In genomic region chr2:142813033-142813432, GRCm38 (mm10) we compare ENCODE assay signal across 8 mouse cellular contexts.
DNase-seq lines count a peak whose midpoint lies in the region; ATAC-seq lines count a peak whose summit lies in the region.

No protein-coding gene starts in this region.

- peak; percentile 7 for DNase-seq in liver
- peak; percentile 81 for DNase-seq in cerebellum, adult 9-10 months
- peak; percentile 23 to 75 for DNase-seq in frontal cortex, postnatal 36 days (ENCODE audit: low spot score in 2 of 2)
- DNase-seq in kidney, adult 9 months, result peak; percentile 70
- DNase-seq in neural tube, embryonic 11.5 days (ENCODE audit: low spot score), result peak; percentile 50
- DNase-seq in urinary bladder, postnatal 4 days (ENCODE audit: low spot score in 2 of 2), result no peak

- H3K4me2 ChIP-seq in liver, embryonic 12.5 days, result no peak overlapping the region
- H3K4me2 ChIP-seq in limb, embryonic 12.5 days, result no peak overlapping the region
- no peak overlapping the region for H3K4me2 ChIP-seq in neural tube, embryonic 11.5 days (ENCODE audit: low read depth)

- no peak overlapping the region for H3K9ac ChIP-seq in liver, embryonic 12.5 days
- H3K9ac ChIP-seq in limb, embryonic 12.5 days (replicated peaks), result no peak overlapping the region
- no peak overlapping the region for H3K9ac ChIP-seq in neural tube, embryonic 11.5 days (ENCODE audit: low read length)

- 20% methylated on average over 2 of the region's 2 CpGs for WGBS in liver, embryonic 12.5 days (ENCODE audit: insufficient replicate concordance)
- WGBS in limb, embryonic 12.5 days, result 50% methylated on average over 2 of the region's 2 CpGs
- WGBS in neural tube, embryonic 11.5 days, result 50% methylated on average over 2 of the region's 2 CpGs

- H3K27me3 ChIP-seq in liver, embryonic 12.5 days (replicated peaks), result no peaks in the 10 kb centered on the region
- no peaks in the 10 kb centered on the region for H3K27me3 ChIP-seq in limb, embryonic 12.5 days
- no peaks in the 10 kb centered on the region for H3K27me3 ChIP-seq in neural tube, embryonic 11.5 days (ENCODE audit: control insufficient read depth, insufficient read depth, low read length)

- no peak overlapping the region for H3K4me3 ChIP-seq in liver, embryonic 12.5 days
- H3K4me3 ChIP-seq in limb, embryonic 12.5 days (replicated peaks), result no peak overlapping the region
- no peak overlapping the region for H3K4me3 ChIP-seq in neural tube, embryonic 11.5 days (ENCODE audit: low read depth, low read length)

- no peak overlapping the region for H3K27ac ChIP-seq in liver, embryonic 12.5 days
- no peak overlapping the region for H3K27ac ChIP-seq in limb, embryonic 12.5 days
- no peak overlapping the region for H3K27ac ChIP-seq in neural tube, embryonic 11.5 days (ENCODE audit: low read depth, low read length)

- H3K4me1 ChIP-seq in liver, embryonic 12.5 days, result no peaks in the 10 kb centered on the region
- no peaks in the 10 kb centered on the region for H3K4me1 ChIP-seq in limb, embryonic 12.5 days (replicated peaks)
- H3K4me1 ChIP-seq in neural tube, embryonic 11.5 days (ENCODE audit: control insufficient read depth, insufficient read depth, low read length), result no peaks in the 10 kb centered on the region

- no peaks in the 10 kb centered on the region for H3K36me3 ChIP-seq in liver, embryonic 12.5 days
- no peaks in the 10 kb centered on the region for H3K36me3 ChIP-seq in limb, embryonic 12.5 days
- no peaks in the 10 kb centered on the region for H3K36me3 ChIP-seq in neural tube, embryonic 11.5 days (ENCODE audit: control insufficient read depth, insufficient read depth, low read length)

- ATAC-seq in liver, embryonic 12.5 days, result no peak
- peak; percentile 59 for ATAC-seq in limb, embryonic 12.5 days (ENCODE audit: insufficient number of reproducible peaks, insufficient read depth, low FRiP score, low TSS enrichment, low read depth)
- ATAC-seq in neural tube, embryonic 11.5 days (ENCODE audit: insufficient read depth, low FRiP score, low TSS enrichment), result peak; percentile 48; the same call in 1 of the 2 replicates

- no peaks in the 10 kb centered on the region for H3K9me3 ChIP-seq in liver, embryonic 12.5 days (replicated peaks)
- no peaks in the 10 kb centered on the region for H3K9me3 ChIP-seq in limb, embryonic 12.5 days
- H3K9me3 ChIP-seq in neural tube, embryonic 11.5 days (ENCODE audit: control insufficient read depth, low read length), result no peaks in the 10 kb centered on the region

Comparison
In these comparisons a context has a peak if more than half of its experiments do, and no peak if none do; other contexts are left out.
1. DNase-seq: peak in liver (single experiment), cerebellum, adult 9-10 months (single experiment), frontal cortex, postnatal 36 days (2 of 2), kidney, adult 9 months (single experiment) and neural tube, embryonic 11.5 days (single experiment); none in urinary bladder, postnatal 4 days (0 of 2).